Mouse (Mus musculus) megakaryocyte, embryonic 14.5 days (primary cell): ENCODE data around the gene Vill.

Experiments used
- FLI1 ChIP-seq: IDR thresholded peaks from 2 replicates; pipeline ENCODE4 v1.6.1; 2012; ENCODE audit warnings: low read length, inconsistent platforms, mixed read lengths
- GATA1 ChIP-seq: IDR thresholded peaks from 3 replicates; pipeline ENCODE4 v1.6.1; 2012; ENCODE audit warnings: mixed read lengths, low read length, inconsistent platforms, borderline replicate concordance

DNA sequence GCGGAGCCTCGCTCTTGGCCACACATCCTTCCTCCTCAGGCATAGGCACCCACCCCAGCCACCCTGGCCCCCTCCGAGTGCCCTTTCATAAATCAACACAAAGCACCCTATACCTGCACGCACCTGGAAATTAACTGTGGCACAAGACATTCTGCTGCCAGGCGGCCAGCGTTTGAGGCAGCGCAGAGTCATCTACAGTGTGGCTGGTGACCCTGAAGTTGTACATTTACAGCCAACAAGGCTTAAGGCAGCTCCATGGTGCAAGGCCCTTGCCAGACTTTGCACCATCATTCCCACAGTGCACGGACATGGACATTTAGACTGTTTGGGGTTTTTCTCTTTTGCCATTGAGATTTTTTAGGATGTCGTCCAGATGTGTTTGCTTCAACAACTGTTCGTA lies 8.1 kb downstream of the Vill start:
- TF ChIP-seq GATA1 = no peak
- no peak for TF ChIP-seq FLI1
